Mouse (Mus musculus) cerebellum, adult 9-10 months (tissue): ENCODE measurements around the gene Shld1.

Source experiments
- DNase-seq: peaks from one replicate; pipeline ENCODE4 v3.0.0; 2022

Gene Shld1

DNA sequence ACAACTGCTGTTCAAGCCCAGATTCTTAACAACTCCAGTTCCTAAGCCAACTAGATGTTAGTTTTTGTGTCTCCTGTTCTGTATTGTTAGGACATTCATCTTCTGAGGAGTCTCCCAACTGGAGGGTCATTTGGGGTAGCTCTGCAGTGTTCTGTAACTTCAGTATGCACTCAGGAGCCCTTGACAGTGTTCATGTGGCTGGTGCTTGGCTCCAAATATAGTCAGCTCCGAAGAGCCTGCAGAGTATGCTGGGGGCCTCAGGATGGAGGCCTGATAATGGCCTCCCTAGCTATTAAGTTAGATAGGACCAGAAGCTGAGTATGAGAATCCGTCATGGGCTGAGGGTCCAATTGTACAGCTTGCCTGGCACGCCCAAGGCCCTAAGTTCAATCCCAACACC, 7.2 kb downstream of the Shld1 start:
- DNase-seq: peak; percentile 1

DNA sequence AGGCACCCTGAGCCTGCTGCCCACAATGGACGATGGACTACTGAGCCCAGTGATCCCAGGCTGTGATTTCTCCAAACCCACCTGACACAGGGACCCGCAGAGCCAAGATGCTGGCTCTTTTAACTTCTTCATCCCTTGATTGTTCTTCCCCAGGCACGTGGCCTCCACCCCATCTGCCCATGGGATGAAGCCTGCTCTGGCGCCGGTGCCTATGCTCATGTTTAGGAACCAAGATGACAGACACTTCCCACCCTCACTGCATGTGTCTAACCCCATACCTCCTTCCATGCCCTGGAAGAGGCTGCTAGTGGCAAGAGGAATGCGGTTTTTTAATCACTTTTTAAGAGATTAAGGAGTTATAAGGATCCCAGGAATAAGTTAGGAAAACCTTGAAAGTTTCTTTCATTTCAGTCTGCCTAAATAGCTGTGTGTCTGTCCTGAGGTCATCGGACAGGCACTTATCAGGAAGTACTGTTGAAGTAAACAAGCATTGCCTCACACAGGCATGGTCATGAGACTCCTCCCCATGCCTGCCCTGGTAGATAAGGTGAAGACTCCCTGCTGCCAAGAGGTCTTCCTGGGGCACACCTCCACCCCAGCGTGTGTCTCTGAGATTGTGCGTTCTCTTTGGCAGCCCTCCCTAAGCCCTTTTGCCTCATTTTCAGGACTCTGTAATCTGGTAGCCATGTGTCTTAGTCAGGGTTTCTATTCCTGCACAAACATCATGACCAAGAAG, 8.8 kb downstream of the Shld1 start:
- peak; percentile 2 for DNase-seq

DNA sequence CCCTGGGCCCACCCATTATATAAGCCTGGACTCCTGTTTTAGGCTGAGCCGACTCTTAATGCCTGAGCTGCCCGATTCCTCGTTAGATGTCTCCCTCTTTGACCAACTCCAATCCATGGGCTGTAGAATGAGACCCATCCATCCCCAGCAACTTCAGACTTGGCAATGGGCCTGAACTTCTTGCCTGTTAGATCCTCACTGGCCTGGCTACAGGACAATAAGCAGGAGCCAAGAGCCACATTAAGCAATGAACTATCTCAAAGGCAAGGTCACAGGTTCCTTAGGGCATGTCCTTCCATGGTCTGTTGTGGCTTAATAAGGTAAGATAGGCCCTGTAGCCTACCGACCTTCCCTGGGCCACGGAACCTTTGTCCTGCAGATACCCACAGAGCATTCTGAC, 9.8 kb downstream of the Shld1 start:
- peak; percentile 4 for DNase-seq

DNA sequence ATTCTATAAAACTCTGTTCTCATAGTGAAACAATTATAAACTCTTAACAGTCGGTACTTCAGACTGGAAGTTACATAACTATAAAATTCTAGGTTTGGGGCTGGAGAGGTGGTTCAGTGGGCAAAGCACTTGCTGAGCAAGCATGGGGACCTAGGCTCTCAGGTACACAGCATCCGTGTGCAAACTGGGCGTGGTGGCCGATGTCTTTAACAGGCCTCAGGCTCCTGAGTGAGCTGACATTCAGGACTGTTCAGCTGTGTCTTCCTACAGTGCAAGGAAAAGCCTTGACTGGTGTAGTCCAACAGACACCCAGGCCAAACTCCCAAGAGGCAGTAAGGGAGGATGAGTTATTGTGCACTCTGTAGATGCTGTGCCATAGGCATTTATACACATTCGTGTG, 10.5 kb downstream of the Shld1 start:
- DNase-seq: peak; percentile 1

DNA sequence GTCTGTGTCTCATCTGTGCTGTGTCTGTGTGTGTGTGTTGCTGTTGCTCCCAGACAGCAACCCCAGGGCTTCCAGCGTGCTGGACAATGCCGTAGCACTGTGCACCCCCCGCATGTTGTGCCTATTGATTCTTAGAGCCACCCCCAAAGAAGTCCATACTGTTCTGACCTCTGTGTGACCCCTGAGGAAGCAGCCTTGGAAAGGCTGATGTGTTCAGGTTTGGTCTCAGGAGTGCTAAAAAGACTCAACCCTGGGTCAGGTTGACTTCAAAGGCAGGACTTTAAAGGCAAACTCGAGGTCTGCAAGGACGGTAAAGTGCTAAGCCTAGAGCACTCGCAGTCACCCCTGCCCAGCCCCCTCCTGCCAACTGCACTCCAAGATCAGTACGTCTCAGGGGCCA, 11.0 kb downstream of the Shld1 start:
- peak; percentile 4 for DNase-seq

DNA sequence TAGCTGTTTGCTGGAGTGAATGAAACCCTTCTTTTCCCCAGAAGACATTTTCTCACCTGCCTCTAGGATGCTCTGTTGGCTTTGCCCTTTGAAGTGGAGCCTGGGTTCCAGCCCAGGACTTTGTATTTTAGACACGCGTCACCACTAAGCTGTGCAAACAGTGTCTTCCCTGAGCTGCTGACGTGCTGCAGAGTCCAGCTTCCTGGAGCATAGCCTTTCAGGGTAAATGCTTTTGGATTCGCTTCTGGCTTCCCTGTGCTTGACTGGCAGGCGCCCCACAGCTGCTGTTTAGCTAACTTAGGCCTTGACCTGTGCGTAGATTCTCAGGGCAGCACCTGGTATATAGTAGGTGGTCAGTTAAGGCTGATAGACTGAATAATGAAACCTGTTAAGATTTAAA, 11.7 kb downstream of the Shld1 start:
- DNase-seq: peak; percentile 3

DNA sequence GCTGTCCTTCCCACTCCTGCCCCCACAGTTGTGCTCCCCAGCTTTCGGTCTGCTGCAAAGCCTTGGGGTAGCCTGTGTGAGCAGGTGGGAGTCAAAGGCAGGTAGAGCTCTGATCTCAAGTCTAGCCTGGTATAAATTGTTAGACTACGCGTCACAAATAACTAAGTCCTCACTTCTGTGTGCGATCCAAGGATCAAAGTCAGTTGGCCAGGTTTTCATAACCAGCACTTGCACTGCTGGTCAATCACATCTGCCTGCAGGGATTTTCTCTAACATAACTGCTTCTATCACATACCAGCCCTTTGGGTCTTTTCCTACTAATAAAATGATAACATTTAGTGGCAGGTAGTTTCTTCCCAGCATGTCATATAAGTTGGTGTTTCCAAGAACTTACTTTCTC, 14.2 kb downstream of the Shld1 start:
- peak; percentile 32 for DNase-seq

DNA sequence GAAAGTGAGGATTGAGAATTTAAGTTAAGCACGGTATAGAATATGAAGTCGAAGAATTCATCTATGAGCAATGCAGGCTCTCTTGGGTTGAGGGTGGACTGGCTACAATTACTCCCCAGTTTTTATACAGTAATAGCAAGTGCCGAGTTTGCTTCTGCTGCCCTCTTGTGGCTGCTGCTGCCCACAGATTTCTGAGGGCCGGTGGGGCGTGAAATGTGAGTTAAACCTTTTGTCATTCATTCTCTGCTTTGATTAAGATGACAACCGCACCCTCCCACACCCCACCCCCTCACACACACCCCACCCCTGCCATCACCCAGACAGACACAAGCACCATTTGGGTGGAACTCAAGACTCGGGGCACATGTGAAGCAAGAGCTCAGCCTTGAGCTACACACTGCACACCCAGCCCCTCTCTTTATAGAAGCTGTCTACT, 14.7 kb downstream of the Shld1 start:
- DNase-seq: peak; percentile 82

DNA sequence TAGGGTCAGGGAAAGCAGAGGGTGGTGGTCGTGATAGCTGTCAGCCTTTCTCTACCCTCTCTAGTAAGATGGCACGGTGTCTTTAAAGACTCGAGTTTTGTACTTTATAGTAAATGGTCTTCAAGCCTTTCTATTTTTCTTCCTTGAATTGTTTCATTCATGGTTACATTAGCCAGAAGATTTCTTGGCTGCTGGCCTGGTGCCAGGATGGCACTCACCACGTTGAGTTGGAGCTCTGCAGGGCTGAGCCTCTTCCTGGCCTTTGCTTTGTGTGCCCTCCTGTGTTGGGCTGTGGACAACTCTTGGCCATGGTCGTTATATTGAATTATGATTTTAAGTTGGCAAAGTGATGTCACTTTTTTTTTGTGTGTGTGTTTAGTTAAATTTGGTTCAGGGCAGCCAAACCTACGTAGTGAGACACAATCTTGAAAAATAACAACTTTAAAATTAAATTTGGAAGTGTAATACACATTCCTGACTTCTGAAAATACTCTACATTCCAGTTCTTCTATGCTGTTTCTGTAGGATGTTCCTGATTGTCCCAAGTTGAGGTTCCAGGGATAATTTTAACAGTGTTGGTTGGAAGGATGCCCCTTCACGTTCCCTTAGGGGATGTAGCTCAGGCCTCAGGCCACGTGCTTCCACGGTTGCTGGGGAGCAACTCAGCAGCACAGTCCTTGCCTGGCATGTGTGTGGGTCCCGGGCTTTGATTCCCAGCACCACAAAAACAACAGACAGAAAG, 18.7 kb downstream of the Shld1 start:
- no peak for DNase-seq

DNA sequence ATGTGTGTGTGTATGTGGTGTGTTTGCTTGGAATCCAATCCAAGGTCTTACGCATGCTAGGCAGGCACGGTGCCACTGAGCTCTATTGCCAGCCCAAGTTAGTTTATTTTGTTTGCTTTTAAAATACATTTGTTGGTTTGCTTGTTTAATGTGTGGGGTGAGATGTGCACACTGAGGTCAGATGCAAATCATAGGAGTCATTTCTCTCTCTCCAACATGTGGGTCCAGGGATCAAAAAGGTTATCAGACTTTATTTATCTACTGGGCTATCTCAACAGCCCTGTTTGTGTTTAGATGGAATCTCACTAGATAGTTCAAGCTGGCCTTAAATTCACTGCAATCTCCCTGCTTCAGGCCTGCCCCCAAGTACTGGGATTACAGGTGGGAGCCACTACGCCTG, 19.6 kb downstream of the Shld1 start:
- no peak for DNase-seq

DNA sequence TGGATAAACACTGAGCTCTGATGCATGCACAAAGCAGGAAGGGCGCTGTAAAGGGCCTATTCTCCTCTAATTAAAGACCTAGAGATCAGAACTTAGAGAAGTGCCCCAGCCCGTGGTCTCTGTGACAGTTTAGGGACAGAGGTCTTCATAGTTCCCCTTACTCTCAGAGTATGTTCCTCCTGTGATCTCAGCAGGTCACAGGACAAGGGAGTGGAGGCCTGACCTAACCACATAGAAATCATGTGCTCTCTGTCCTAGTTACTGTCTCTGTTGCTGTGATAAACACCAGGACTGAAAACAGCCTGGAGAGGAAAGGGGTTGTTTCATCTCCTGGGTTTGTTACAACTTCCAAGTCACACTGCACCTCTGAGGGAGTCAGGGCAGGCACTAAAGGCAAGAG, 23.8 kb downstream of the Shld1 start:
- DNase-seq: no peak

DNA sequence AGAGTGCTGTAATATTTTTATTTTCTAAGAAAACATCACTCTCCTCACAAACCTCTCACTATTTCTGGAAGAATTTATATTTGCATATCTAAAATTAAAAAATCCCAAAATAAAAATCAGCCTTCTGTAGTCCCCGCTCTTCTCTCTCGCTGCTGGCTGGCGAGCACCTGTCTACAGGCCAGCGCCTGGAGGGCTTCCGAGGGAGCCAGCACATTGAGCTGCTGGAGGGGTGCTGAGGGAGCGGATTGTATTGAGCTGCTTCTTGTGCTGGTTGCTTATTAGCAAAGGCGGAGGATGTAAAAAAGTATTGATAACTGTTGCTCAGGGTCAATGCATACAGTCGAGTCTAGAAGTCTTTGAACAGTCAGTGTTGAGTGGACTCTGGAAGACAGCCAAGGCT, 25.3 kb downstream of the Shld1 start:
- DNase-seq: no peak

DNA sequence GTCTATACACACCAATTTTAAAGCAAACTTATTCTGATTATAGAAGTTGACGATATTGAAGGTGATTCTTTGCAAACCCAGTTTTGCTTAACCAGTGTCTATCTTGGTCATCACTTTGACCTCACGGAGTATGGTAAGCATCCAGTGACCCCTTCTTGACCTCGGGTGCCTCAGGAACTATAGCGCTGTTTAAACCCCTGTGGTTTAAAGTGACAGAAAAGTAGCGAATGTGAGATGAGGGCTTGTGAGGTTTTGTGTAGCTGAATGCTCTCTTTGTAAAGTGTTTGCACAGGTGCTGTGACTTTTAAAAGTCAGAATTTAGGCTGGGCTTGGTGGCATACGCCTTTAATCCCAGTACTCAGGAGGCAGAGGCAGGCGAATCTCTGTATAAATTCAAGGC, 27.8 kb downstream of the Shld1 start:
- DNase-seq: no peak

DNA sequence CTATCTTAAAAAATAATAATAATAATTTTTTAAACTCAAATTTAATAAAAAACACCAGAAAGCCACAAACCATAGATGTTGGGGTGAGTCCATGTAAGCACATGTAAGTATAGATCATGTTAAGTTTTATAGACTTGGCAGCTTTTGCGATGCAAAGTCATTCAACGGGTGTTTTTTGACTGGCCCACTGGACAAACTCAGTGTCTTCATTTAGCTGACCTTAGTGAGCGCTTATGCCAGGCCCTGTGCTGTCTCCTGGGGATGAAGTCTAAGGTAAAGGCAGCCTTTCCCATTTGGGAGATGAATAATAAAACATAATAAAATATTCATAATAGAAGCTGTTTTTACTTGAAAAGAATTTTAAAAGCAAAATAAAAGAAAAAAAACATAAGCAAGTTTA, 28.2 kb downstream of the Shld1 start:
- peak; percentile 49 for DNase-seq

DNA sequence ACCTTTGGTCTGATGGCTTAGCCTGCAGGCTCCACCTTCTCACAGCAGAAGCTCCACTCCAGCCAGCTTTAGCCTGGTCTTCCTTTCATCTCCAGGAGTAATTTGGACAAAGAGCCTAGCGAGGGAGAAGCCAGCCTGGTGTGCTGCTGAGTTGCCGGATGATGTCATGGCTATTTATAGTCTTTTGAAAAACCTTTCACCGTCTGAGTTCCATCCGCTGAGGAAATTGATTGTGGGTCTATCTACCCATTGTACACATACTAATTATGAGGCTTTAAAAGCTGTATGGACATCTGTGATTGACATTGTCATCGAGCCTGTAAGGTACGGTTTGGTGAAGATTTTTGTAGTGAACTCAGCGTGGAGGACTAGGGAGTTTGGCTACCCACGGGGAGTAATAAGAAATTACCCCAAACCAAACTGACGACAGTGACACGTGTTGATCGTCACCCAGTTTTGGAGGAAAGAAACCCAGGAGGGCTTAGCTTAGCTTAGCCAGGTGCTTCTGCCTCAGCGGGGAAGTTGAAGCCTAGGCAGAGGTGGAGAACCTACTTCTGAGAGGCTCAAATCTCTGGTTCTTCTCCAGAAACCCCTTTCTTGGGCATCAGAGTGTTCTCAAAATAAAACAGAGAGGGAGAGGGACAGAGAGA, 28.8 kb downstream of the Shld1 start:
- peak; percentile 83 for DNase-seq

DNA sequence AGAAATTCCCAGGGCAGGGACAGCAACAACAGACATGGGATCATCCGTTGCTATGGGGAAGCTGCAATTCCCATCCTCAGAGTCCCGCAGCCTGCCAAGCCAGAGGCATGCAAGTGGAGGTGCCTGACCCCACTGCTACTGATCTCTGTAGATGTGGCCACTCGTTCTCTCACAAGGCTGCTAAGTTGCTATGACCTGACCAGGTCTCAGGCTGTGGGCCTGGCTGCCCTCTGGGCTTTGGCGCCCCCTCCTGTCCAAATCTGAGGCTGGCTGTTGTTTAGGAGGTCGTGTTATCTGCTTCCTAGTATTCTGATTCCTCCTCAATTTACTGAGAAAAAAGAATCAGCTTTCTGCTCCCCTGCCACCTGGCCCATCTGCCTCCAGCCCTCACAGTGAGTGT, 29.4 kb downstream of the Shld1 start:
- DNase-seq: peak; percentile 79

DNA sequence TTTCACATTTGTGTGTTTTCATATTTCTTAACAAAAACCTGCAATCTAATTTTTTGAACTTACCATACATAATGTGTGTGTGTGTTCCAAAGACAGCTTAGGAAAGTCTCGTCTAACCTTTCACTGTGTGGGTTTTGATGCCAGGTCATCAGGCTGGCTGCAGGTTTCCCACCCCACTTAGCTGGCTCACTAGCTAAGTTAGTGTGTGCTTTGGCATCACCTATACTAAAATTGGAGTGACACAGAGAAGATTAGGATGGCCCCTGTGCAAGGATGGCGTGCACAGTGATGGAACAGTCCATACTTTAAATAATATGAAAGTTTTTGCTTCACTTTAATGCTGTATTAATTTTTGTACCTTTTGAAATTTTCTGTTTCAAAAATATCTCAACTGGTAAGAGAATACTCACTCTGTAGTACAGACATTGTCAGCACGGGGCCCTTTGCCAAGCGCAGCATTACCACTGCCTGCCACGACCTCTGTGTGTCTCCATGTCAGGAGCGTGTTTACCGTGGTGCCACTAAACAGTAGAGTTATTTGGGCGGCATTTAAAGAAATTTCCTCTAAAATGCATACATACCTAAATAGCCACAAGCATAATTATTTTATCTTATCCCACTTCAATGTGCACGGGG, 30.3 kb downstream of the Shld1 start:
- DNase-seq: peak; percentile 67

DNA sequence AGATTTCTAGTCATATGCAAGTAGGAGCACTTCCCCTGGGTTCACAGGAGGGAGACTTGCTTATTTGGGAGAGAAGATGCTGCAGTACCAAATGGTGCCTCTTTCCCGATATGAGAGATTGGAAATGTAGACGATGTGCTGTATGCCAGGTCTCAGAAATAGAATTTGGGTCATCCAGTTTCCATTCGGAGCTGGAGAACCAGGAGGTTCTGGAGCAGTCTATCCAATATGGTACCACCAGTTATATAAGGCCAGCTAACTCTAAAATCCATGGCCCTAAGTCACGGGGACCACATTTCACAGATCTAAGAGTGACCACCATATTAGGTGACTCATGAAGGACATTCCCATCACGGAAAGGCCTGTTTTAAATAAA, 30.8 kb downstream of the Shld1 start:
- DNase-seq: peak; percentile 74

DNA sequence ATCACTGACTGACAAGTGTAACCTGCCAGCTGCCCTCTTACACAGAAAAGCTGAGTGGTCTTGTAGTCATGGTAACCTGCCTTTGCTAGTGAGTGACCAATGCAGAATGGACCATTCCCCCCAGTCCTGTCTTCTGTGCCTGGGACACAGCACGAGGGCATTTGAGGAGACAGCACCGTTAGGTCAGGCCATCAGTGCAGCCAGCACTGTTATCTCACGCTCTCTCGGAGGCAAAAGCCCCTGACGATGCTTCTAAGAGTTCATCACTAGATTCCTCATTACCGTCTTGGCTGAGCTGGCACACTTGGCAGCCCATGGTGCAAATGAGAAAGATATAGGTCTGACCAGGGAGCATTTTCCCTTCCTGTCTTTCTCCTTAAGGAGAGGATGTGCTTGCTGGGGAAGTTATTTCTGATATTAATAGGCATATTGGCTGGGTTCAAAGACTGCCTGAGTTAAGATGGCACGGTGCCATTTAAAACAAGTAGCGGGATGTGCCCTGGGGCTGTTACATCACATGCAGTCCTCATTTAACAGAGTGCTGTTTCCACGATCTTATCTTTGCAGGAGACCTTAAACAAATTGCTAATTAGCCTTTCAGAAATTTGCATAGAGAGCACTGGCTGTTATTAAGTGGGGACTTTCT, 34.3 kb downstream of the Shld1 start:
- DNase-seq: peak; percentile 62

DNA sequence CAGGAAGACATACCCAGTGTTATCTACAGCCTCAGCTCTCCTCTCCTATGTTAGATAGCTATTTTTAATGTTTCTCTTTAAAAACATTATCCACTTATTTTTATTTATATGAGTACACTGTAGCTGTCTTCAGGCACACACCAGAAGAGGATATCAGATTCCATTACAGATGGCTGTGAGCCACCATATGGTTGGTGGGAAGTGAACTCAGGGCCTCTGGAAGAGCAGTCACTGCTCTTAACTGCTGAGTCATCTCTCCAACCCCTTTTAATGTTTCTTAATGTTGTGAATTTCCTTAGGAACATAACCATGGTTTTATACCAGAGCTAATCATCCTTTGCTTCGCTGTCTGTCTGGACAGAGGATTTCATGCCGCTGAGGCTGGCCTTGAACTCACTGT, 35.1 kb downstream of the Shld1 start:
- DNase-seq: no peak

DNA sequence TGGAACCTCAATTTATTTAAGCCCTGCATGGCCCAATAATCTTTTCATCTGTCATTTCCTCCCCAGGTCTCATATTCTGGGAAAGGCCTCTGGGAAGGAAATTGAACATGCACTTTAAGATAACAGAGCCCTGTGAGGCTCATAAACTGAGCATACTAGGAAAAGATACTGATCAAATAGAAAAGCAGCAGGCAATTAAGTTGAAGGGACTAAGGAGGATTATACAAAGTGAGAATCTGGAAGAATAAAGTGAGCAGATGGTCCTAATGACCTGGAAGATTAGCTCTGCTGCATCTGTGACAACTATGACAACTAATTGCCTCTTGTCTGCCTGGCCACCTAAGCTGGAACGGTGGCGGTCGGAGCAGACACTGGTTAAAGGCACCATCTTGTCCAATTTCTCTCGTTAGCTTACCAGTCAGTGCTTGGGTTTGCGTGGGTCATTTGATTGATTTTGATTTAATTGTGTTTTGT, 37.3 kb downstream of the Shld1 start:
- peak; percentile 76 for DNase-seq

DNA sequence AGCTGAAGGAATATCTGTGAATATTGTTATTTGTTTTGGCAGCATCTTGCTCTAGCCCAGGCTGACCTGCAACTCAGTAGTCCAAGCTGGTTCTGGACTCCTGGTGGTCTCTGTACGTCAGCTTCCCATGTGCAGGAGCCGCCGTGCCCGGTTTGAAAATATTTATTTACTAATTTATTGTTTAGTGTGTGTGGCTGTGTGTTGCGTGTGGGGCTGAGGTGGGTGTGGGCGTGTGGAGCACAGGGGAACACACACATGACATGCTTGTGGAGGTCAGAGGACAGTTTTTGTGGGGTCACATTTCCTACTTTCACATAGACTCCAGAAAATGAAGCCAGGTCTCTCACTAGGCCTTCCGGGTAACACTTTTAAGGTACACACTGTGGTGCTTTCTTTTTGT, 37.8 kb downstream of the Shld1 start:
- DNase-seq: no peak

DNA sequence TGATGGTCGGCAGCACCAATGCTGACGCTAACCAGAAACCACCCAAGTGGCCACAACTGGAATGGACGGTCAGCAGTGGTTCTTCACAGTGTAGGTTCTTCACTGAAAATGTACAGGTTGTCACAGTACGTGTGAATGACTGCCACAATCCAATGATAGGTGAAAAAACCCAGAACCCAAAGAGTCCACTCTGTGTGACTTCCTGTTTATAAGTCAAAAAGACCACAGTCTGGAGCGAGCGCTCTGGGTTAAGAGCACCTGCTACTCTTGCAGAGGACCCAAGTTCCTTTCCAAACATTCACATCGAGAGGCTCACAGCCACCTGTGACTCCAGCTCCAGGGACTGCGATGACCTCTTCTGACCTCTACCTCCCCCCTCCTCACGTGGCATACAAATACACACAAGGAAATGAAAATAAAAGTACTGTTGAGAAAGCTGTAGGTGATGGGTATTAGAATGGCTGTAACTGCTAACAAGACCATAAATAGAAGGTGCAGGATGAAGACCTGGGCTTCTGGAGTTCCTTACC, 38.7 kb downstream of the Shld1 start:
- no peak for DNase-seq
